Mouse (Mus musculus) neural tube, embryonic 14.5 days (tissue): ENCODE results near the gene Sel1l2. TPM values are rescaled to one million over a fixed set of nuclear protein-coding genes. Genes with fewer than 3 reads are reported as not detected.

ENCODE experiments used
- ATAC-seq: fragments of 200-750 bp; cut with Nextera tagmentation; 2 replicates; pipeline ENCODE4 v1.8.0; 2017; ENCODE audit warnings: low read depth, mild to moderate bottlenecking, moderate TSS enrichment, moderate library complexity
- H3K27ac ChIP-seq: fragments of 300-500 bp; sonication (generic); 2 replicates; pipeline ENCODE4 v1.5.1; 2014; ENCODE audit warnings: low read depth, mild to moderate bottlenecking, control low read depth, low read length, moderate library complexity, mixed read lengths
- H3K27me3 ChIP-seq: fragments of 300-500 bp; sonication (generic); 2 replicates; pipeline ENCODE4 v1.6.1; 2014; ENCODE audit warnings: low read length; ENCODE audit not compliant: control insufficient read depth, insufficient read depth
- H3K36me3 ChIP-seq: fragments of 300-500 bp; sonication (generic); 2 replicates; pipeline ENCODE4 v1.6.1; 2014; ENCODE audit warnings: low read length, mixed read lengths; ENCODE audit not compliant: control insufficient read depth, insufficient read depth
- H3K4me1 ChIP-seq: fragments of 300-500 bp; sonication (generic); 2 replicates; pipeline ENCODE4 v1.6.1; 2014; ENCODE audit warnings: low read length; ENCODE audit not compliant: control insufficient read depth, insufficient read depth
- H3K4me2 ChIP-seq: fragments of 300-500 bp; sonication (generic); 2 replicates; pipeline ENCODE4 v1.6.1; 2014; ENCODE audit warnings: mild to moderate bottlenecking, low read depth, low read length, control low read depth
- H3K4me3 ChIP-seq: fragments of 300-500 bp; sonication (generic); 2 replicates; pipeline ENCODE4 v1.5.1; 2014; ENCODE audit warnings: low read depth, low read length, control low read depth, mixed read lengths
- H3K9ac ChIP-seq: fragments of 300-500 bp; sonication (generic); replicated peaks from 2 replicates; pipeline ENCODE4 v1.6.1; 2014; ENCODE audit warnings: low read depth, mild to moderate bottlenecking, control low read depth, low read length, mixed read lengths
- H3K9me3 ChIP-seq: fragments of 300-500 bp; sonication (generic); 2 replicates; pipeline ENCODE4 v1.6.1; 2016; ENCODE audit warnings: low read length; ENCODE audit not compliant: control insufficient read depth
- WGBS: fragments of 180-500 bp; shearing (Covaris S2); extraction: QIAGEN DNeasy Blood & Tissue Kit; methylation state at CpG from one replicate; pipeline ENCODE4 v1.1.7; 2014; 5-methylcytosine and 5-hydroxymethylcytosine counted together
- polyA plus RNA-seq: library from polyadenylated mRNA; unstranded; fragments of >200 nt; fragmentation: Nextera tagmentation; extraction: Ambion mirVana; gene quantifications from 2 replicates; pipeline ENCODE4 v1.2.1, GENCODE M21; 2014

Gene Sel1l2
- polyA plus RNA-seq, 1 experiment from 2014 or later, result not detected

DNA sequence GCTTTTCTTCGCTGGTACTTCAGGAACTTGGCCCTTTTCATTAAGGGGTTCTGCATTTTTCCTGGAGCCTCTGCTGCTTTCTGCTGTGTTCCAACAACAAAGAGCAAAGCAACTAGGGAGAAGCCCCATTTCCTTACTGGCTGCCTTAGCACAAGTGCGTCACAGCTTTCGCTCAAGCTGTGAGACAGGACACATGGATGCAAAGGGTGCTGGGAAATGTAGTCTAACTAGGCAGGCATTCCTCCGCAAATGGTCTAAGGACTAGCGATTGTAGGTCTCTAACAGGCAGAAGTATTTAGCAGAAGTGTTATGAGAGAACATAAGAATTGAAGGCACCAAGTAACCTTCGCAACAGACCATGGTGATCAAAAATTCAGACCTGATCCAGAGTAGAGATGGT lies 152.3 kb downstream of the Sel1l2 start:
- Histone ChIP-seq H3K4me3 (no peak overlapping the region), H3K27ac (no peak overlapping the region), H3K36me3 (no peaks in the 10 kb centered on the region), H3K4me2 (no peak overlapping the region), H3K27me3 (no peaks in the 10 kb centered on the region), H3K4me1 (no peaks in the 10 kb centered on the region), H3K9me3 (no peaks in the 10 kb centered on the region), H3K9ac (no peak overlapping the region)
- peak; percentile 89 for ATAC-seq
- 61% methylated on average over 6 of the region's 6 CpGs for WGBS

DNA sequence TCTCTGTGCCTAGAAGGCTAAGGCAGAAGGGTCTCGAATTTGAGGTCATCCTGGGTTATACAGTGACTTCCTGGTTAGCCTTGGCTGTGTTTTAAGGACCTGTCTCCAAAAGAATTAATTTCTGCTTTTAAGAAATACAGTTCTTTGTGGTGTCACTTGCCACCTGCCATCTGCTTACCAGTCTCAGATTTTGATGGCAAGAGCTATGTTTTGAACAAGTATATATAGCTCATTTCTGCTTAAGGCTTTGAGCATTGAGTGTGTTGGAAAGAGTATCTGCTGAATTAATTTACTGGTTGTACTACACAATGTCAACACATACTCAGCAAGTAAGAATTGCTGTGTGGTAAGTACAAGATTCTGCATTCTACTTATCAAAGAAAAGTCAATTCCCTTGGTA lies 159.2 kb downstream of the Sel1l2 start:
- H3K27ac ChIP-seq, result no peak overlapping the region
- H3K27me3 ChIP-seq, result no peaks in the 10 kb centered on the region
- WGBS, result 81% methylated on average over 1 of the region's 1 CpGs
- ATAC-seq, result no peak
- H3K9me3 ChIP-seq, result no peaks in the 10 kb centered on the region
- H3K4me3 ChIP-seq, result no peak overlapping the region
- no peaks in the 10 kb centered on the region for H3K4me1 ChIP-seq
- no peaks in the 10 kb centered on the region for H3K36me3 ChIP-seq
- H3K4me2 ChIP-seq, result no peak overlapping the region
- no peak overlapping the region for H3K9ac ChIP-seq

DNA sequence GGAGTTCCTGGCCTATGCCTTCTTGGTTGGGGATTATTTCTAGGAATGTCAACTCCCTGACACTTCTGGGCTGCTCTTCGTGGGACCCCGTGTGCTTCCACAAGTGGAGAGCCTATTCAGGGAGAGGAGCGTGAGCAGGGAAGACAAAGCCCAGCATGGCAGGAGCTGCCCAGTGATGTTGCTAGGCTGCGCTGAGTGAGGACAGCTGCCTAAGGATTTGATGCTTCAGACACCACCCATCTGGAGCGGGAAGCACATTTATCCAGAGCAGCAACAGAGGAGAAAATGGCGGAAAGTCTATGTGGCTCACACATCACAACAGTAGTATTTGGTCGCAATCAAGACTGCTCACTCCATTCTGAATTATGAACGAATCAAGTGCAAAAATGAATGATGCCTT lies 169.2 kb downstream of the Sel1l2 start:
- no peak overlapping the region for H3K4me2 ChIP-seq
- ATAC-seq, result no peak
- no peaks in the 10 kb centered on the region for H3K4me1 ChIP-seq
- H3K9me3 ChIP-seq, result no peaks in the 10 kb centered on the region
- H3K27ac ChIP-seq, result no peak overlapping the region
- H3K9ac ChIP-seq, result no peak overlapping the region
- H3K36me3 ChIP-seq, result no peaks in the 10 kb centered on the region
- H3K27me3 ChIP-seq, result no peaks in the 10 kb centered on the region
- WGBS, result 52% methylated on average over 8 of the region's 8 CpGs
- H3K4me3 ChIP-seq, result no peak overlapping the region

DNA sequence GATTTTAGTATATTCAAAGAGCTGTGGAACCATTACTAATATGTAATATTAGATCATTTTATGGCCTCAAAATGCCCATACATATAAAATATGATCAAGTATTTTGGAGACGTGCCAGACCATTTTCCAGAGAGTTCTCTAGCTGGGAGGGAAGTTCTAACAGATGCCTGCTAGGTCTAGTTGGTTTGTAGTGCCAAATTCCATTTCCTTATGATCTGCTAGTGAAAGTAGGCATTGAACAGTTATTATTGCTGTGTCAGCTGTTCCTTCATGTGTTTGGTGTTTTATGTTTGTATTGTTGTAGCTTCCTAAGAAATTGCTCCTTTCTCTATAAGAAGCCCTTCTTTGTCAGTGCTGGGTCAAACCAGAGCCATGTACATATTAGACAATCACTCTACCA lies 173.5 kb downstream of the Sel1l2 start:
- no peak overlapping the region for H3K4me2 ChIP-seq
- H3K4me1 ChIP-seq, result no peaks in the 10 kb centered on the region
- H3K9me3 ChIP-seq, result no peaks in the 10 kb centered on the region
- no peaks in the 10 kb centered on the region for H3K36me3 ChIP-seq
- no peak overlapping the region for H3K27ac ChIP-seq
- WGBS, result 75% methylated on average over 1 of the region's 1 CpGs
- no peak overlapping the region for H3K4me3 ChIP-seq
- no peak for ATAC-seq
- H3K9ac ChIP-seq, result no peak overlapping the region
- H3K27me3 ChIP-seq, result no peaks in the 10 kb centered on the region

DNA sequence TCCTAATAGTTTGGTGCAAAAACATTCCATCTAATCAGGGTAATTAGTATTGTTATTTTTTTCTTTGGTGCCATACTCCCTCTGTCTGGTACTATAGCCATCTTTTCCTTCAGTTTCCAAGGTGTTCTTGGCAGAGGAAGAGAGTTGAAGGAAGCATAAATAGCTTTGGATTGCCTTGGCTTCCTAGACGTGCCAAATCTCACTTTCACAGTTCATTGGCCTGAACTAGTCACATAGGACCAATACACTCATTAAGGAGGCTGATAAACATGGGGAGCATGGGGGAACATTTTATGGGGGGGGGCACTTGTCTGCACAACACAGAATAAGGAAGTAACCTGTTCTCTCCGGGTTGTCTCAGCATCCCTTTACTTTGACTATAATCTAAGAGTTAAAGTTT lies 174.1 kb downstream of the Sel1l2 start:
- H3K27me3 ChIP-seq, result no peaks in the 10 kb centered on the region
- H3K4me2 ChIP-seq, result no peak overlapping the region
- H3K9me3 ChIP-seq, result no peaks in the 10 kb centered on the region
- no peak overlapping the region for H3K27ac ChIP-seq
- no peak overlapping the region for H3K9ac ChIP-seq
- no peaks in the 10 kb centered on the region for H3K36me3 ChIP-seq
- no peak overlapping the region for H3K4me3 ChIP-seq
- 56% methylated on average over 2 of the region's 2 CpGs for WGBS
- ATAC-seq, result peak; percentile 56; the same call in 1 of the 2 replicates
- H3K4me1 ChIP-seq, result no peaks in the 10 kb centered on the region

DNA sequence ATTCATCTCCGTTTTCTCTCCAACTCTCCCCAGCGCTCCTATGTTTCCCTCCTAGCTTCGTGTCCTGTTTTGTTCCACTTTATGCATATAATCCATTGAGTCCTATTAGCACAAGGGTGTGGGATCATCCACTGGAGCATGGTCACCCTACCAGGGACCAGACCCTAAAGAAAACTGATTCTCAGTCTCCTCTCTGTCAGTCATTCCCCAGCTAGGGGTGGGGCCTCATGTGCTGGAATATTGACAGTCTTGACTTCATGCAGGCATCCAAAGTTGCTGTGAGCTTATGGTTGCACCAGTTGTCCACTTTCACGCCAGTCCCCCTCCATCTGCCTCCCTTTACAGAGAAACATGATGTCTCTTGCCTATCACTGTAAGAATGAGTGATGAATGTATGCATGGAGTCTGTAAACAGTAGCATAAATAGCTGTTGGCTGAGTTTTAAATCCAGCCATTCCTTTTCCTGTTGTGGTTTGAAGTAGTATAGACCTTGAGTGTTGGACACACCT lies 174.9 kb downstream of the Sel1l2 start:
- H3K9ac ChIP-seq, result no peak overlapping the region
- no peaks in the 10 kb centered on the region for H3K9me3 ChIP-seq
- no peak overlapping the region for H3K4me2 ChIP-seq
- H3K27ac ChIP-seq, result no peak overlapping the region
- H3K4me3 ChIP-seq, result no peak overlapping the region
- no peaks in the 10 kb centered on the region for H3K27me3 ChIP-seq
- WGBS, result 93% methylated on average over 4 of the region's 4 CpGs
- H3K4me1 ChIP-seq, result no peaks in the 10 kb centered on the region
- ATAC-seq, result no peak
- H3K36me3 ChIP-seq, result no peaks in the 10 kb centered on the region

DNA sequence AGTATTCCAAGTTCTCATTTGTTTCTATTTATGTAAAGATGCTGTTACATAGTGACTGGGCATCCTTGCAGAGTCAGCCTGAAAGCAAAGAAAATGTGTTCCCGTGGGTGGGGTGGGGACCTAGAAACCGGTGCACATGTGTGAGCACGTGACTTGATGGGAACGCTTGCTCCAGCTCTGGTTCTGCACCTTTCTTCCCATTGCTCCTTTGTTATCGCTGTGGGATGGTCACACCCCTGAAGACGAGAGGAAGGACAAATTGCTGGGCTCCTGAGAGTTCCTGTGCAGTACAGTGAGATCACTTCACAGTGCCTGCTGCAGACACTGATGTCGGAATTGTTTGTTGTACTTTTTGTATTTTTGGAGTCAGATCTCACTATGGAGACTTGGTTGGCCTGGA lies 185.8 kb downstream of the Sel1l2 start:
- WGBS, result 95% methylated on average over 7 of the region's 7 CpGs

DNA sequence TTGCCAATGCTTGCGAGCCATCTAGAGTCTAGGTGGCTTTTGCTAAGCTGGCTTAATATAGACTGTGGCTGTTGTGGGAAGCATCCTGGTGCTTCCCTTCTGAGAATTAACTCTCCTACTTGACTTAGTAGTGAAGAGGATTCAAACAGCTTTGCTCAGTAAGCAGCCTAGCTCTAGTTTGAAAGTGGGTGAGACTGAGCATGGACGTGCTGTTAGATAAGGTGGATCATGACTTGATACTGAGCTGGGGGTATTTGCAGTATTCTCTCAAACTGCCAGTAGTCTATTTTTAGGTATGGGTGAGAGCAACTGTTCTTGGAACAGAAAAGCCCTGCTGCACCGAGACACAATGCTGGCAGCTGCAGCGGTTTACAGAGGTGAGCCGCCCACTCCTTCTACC lies 186.9 kb downstream of the Sel1l2 start:
- no peak overlapping the region for H3K9ac ChIP-seq
- no peaks in the 10 kb centered on the region for H3K4me1 ChIP-seq
- H3K4me2 ChIP-seq, result no peak overlapping the region
- WGBS, result 98% methylated on average over 5 of the region's 5 CpGs
- no peak for ATAC-seq
- H3K36me3 ChIP-seq, result peaks cover 22% of the 10 kb centered on the region; the same call in 1 of the 2 replicates
- no peak overlapping the region for H3K4me3 ChIP-seq
- no peaks in the 10 kb centered on the region for H3K27me3 ChIP-seq
- no peaks in the 10 kb centered on the region for H3K9me3 ChIP-seq
- no peak overlapping the region for H3K27ac ChIP-seq

More for the DNA sequence above, 185.8 kb downstream of the Sel1l2 start:
- Histone ChIP-seq H3K27me3 (no peaks in the 10 kb centered on the region), H3K27ac (no peak overlapping the region), H3K4me2 (no peak overlapping the region), H3K4me3 (no peak overlapping the region), H3K36me3 (peaks cover 22% of the 10 kb centered on the region; the same call in 1 of the 2 replicates), H3K4me1 (no peaks in the 10 kb centered on the region), H3K9me3 (no peaks in the 10 kb centered on the region), H3K9ac (no peak overlapping the region)
- no peak for ATAC-seq

DNA sequence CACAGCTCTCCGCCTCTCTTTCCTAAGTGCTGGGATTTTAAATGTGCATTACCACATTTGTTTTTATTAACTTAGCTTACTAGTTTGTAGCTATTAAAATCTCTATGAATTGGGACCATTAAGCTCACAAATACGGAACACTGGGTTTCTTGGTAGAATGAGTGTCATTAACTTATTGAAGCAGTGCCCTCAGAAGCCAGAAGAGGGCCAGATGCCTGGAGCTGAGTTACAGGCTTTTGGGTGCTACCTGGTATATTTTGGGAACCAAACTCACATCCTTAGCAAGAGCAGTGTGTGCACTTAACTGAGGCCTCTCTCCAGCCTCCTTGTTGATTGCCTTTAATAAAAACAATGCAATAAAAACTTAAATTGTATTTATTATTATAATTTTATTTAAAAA lies 188.8 kb downstream of the Sel1l2 start:
- H3K4me1 ChIP-seq, result no peaks in the 10 kb centered on the region
- H3K27me3 ChIP-seq, result no peaks in the 10 kb centered on the region
- no peak overlapping the region for H3K4me2 ChIP-seq
- peaks cover 18% of the 10 kb centered on the region; the same call in 1 of the 2 replicates for H3K36me3 ChIP-seq
- ATAC-seq, result no peak
- H3K9me3 ChIP-seq, result no peaks in the 10 kb centered on the region
- WGBS, result 83% methylated on average over 2 of the region's 2 CpGs
- no peak overlapping the region for H3K27ac ChIP-seq
- H3K4me3 ChIP-seq, result no peak overlapping the region
- no peak overlapping the region for H3K9ac ChIP-seq
